Mouse (Mus musculus) embryonic fibroblast, embryonic 13.5 days (primary cell): ENCODE results near the gene Dscam. TPM values are rescaled to one million over a fixed set of nuclear protein-coding genes. Genes with fewer than 3 reads are reported as not detected.

Source experiments
- H3K27ac ChIP-seq: 2 replicates; pipeline ENCODE4 v1.5.1; 2012; ENCODE audit warnings: low read length, control low read depth, inconsistent platforms; ENCODE audit not compliant: insufficient read depth
- H3K4me1 ChIP-seq: 2 replicates; pipeline ENCODE4 v1.6.1; 2011; ENCODE audit warnings: low read length; ENCODE audit not compliant: control insufficient read depth, insufficient read depth
- H3K4me3 ChIP-seq: 2 replicates; pipeline ENCODE4 v1.5.1; 2011; ENCODE audit warnings: mild to moderate bottlenecking, control low read depth, low read length; ENCODE audit not compliant: insufficient read depth
- CTCF ChIP-seq: IDR thresholded peaks from 2 replicates; pipeline ENCODE4 v1.5.1; 2011; ENCODE audit warnings: mild to moderate bottlenecking, control low read depth, low read length, moderate library complexity, borderline replicate concordance; ENCODE audit not compliant: insufficient read depth
- POLR2A ChIP-seq: IDR thresholded peaks from 2 replicates; pipeline ENCODE4 v1.6.1; 2011; ENCODE audit warnings: low read depth, mild to moderate bottlenecking, control low read depth, low read length, moderate library complexity
- polyA plus RNA-seq: library from polyadenylated mRNA; stranded (reverse); fragments of >200 nt; gene quantifications from 2 replicates; pipeline ENCODE4 v1.2.4, GENCODE M21; 2011; ENCODE audit warnings: low read depth; ENCODE audit not compliant: missing spikeins, insufficient read length

The Dscam gene
- polyA plus RNA-seq, 1 experiment = 0.19 TPM

DNA sequence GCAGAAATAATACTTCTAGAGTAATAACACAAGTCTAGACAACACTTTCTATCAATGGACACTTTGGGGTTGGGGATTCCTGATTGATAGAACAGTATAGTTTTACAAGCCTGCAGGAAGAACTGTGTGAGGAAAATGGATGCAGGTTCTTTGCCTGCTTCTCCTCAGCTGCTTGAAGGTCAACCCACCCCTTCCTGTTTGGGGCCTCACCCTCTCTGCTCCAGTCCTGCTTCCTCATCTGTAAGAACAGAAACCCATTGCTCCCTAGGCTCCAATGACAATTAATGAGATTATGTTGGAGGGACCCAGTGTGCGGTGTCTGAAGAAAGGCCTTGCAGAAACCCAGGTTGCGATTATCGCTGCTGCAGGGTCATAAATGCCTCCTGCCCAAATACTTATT, 446.4 kb downstream of the Dscam start:
- TF ChIP-seq POLR2A (no peak), CTCF (no peak)
- H3K4me3 ChIP-seq = no peak overlapping the region
- H3K27ac ChIP-seq = no peak overlapping the region
- H3K4me1 ChIP-seq = no peaks in the 10 kb centered on the region

DNA sequence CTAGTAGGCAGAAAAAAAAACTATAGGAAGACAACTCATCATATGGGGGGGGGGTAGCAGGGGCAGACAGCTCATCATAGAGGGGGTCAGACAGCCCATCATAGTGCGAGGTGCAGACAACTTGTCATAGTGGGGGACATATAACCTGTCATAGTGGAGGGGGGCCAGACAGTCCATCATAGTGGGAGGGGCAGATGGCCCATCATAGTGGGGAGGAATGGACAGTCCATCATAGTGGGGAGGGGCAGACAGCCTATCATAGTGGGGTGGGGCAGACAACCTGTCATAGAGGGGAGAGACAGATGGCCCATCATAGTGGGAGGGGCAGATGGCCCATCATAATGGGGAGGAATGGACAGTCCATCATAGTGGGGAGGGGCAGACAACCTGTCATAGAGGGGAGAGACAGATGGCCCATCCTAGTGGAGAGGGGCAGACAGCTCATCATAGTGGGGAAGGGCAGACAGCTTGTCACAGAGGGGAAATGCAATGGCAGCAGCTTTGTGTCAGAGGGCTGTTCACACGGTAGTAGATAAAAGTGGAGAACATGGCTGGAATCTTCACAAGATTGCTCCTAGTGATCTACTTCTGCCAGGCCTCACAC, 447.4 kb downstream of the Dscam start:
- no peak overlapping the region for H3K4me3 ChIP-seq
- no peak overlapping the region for H3K27ac ChIP-seq
- no peaks in the 10 kb centered on the region for H3K4me1 ChIP-seq
- TF ChIP-seq CTCF (no peak), POLR2A (no peak)

- H3K4me3 ChIP-seq = no peak overlapping the region
- TF ChIP-seq CTCF (no peak), POLR2A (no peak)
- H3K4me1 ChIP-seq = no peaks in the 10 kb centered on the region
- no peak overlapping the region for H3K27ac ChIP-seq
Observed at GRCm38 (mm10) chr16:96722135-96722534, 448.4 kb downstream of the Dscam start.

DNA sequence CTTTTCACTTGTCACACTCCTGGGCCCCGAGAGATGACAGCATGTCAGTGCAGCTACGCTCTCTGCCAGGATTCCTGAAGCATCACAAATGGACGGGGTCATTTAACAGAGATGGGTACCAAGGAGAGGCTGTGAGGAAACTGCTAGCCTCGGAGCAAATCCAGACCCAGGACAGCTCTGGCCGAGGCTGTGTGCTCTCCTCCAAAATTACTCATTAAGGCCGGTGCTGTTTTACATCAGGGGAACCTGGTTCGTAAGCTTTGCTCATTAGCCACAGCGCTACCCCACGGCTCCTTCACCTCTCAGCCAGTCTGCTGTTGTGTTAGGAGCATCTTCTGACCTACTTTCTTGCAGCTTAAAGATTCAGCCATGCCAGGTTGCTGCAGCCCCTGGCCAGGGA, 449.3 kb downstream of the Dscam start:
- Histone ChIP-seq H3K4me1 (no peaks in the 10 kb centered on the region), H3K27ac (no peak overlapping the region), H3K4me3 (no peak overlapping the region)
- TF ChIP-seq CTCF (no peak), POLR2A (no peak)

DNA sequence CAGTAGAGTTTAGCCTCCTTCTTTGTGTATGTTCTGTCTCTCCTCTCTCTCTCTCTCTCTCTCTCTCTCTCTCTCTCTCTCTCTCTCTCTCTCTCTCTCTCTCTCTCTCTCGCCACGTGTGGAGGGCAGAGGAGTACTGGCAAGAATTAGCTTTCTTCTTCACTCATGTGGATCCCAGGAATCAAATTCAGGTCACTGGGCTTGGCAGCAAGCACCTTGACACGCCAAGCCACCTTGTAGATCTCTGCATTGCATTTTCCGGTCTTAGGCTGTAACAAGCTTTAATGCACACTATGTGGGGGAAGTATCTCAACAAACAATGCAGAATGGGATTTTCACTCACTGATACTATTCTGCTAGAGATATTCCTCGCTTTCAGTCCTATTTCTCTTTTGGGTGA, 449.9 kb downstream of the Dscam start:
- Histone ChIP-seq H3K4me3 (no peak overlapping the region), H3K27ac (no peak overlapping the region), H3K4me1 (no peaks in the 10 kb centered on the region)
- TF ChIP-seq POLR2A = no peak
- no peak for TF ChIP-seq CTCF

GRCm38 (mm10) chr16:96718221-96718620, 452.3 kb downstream of the Dscam start:
- no peak for TF ChIP-seq POLR2A
- no peak for TF ChIP-seq CTCF
- Histone ChIP-seq H3K4me1 (no peaks in the 10 kb centered on the region), H3K27ac (no peak overlapping the region), H3K4me3 (no peak overlapping the region)

- Histone ChIP-seq H3K4me1 (no peaks in the 10 kb centered on the region), H3K4me3 (no peak overlapping the region), H3K27ac (no peak overlapping the region)
- no peak for TF ChIP-seq POLR2A
- no peak for TF ChIP-seq CTCF
Observed at GRCm38 (mm10) chr16:96716633-96717032, 453.9 kb downstream of the Dscam start.

DNA sequence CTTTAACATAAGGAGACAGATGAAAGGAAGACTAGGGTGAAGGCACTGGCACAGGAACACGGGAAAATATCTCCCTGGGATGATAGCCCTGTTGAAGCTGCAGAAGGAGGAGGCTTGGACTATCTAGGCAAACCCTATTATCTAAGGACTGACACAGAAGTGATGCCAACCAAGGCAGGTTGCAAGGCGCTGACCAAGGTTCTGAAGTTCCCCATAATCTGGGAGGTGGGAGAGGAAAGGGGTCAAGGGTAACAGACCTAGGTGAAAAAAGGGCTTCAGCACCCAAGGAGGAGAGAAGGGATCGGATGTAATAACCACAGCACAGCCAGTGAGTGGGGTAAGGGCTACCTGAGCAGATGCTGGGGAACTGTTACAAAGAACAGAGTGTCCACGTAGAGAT, 458.6 kb downstream of the Dscam start:
- TF ChIP-seq POLR2A (no peak), CTCF (no peak)

DNA sequence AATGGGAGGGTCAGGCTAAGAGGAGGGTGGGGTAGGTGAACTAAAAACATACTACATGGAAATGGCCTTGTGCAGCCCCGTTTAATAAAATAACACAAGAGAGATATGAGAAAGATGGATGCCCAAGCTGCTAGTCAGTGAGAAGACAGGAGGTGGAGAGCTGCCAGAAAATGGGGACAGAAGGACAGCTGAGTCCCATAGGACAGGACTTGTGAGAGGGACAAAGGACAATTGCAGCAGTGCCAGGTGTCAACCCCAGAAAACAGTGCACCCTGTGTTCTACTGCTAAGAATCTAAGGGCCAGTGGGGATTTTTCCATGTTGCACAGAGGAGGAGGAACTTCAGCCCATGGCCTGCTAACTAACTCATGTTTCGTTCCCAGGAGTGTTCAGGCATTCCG, 470.0 kb downstream of the Dscam start:
- Histone ChIP-seq H3K4me1 (no peaks in the 10 kb centered on the region), H3K27ac (no peak overlapping the region), H3K4me3 (no peak overlapping the region)
- no peak for TF ChIP-seq CTCF
- no peak for TF ChIP-seq POLR2A

More for the DNA sequence above, 458.6 kb downstream of the Dscam start:
- Histone ChIP-seq H3K27ac (no peak overlapping the region), H3K4me1 (no peaks in the 10 kb centered on the region), H3K4me3 (no peak overlapping the region)

DNA sequence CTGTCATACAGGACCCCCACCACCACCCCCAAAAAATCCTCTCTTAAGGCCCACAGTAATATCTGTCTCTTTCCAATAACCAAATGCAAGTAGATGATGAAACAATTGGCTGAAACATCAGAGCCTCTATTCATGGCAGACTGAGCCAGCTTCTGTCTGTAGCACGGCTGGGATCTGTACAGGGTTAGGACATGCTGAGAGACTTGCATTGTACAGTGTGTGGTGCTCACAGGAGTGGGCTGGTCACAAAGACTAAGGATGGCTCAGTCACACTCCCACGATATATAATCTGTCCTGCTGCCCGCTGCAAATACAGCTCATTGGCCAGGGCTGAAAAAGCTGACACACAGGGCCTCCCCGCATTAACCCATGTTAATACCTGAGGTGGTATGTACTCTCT, 474.7 kb downstream of the Dscam start:
- no peak overlapping the region for H3K27ac ChIP-seq
- no peaks in the 10 kb centered on the region for H3K4me1 ChIP-seq
- TF ChIP-seq CTCF (no peak), POLR2A (no peak)
- no peak overlapping the region for H3K4me3 ChIP-seq
